Mouse (Mus musculus): ENCODE measurements around the gene B3galt5.

DNA sequence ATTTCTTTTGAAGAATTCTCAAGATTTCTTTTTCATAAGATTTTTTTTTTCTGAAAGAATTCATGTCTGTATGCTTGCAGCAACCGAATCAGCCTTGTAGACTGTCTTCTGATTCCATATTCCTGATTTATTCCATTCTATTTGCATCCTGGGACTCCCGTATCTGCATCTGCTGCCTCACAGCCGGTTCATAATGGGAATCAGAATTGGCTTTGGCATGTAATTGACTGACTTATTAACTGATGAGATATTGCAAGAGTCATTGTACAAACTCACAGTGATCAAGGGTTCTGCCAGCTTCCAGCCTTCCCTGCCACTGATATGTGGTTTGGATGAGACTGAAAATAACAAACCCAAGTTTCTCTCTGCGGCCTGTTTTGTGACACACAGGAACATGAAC is 67.8 kb downstream of the B3galt5 start:
- TF ChIP-seq TAL1 (IDR thresholded peaks at IDR 0.05; ENCODE audit: low read length), result no peak
- TF ChIP-seq GATA1 (IDR thresholded peaks at IDR 0.05; ENCODE audit: low read length), result no peak

All from erythroblast, embryonic 14.5 days (primary cell).